Mouse (Mus musculus) kidney, embryonic 16.5 days (tissue): ENCODE measurements around the gene Smg7. TPM values are rescaled to one million over a fixed set of nuclear protein-coding genes. Genes with fewer than 3 reads are reported as not detected.
A peak's percentile ranks its signal among the peaks of the same experiment; 100 is the strongest.
"Not testable (repeated sequence)": the region's sequence is repeated elsewhere in the genome, so short reads cannot be mapped to it uniquely, and the experiment has no call there.

Experiments
- ATAC-seq: fragments of 200-750 bp; cut with Nextera tagmentation; 2 replicates; pipeline ENCODE4 v1.8.0; 2017; ENCODE audit warnings: moderate TSS enrichment; ENCODE audit not compliant: low FRiP score, low TSS enrichment
- H3K27ac ChIP-seq: fragments of 300-500 bp; sonication (generic); 2 replicates; pipeline ENCODE4 v1.5.1; 2014; ENCODE audit warnings: low read length
- H3K27me3 ChIP-seq: fragments of 300-500 bp; sonication (generic); 2 replicates; pipeline ENCODE4 v1.6.1; 2014; ENCODE audit warnings: low read length, control low read depth, mixed read lengths; ENCODE audit not compliant: insufficient read depth
- H3K36me3 ChIP-seq: fragments of 300-500 bp; sonication (generic); 2 replicates; pipeline ENCODE4 v1.6.1; 2014; ENCODE audit warnings: low read length, control low read depth, mixed read lengths; ENCODE audit not compliant: insufficient read depth
- H3K4me1 ChIP-seq: fragments of 300-500 bp; sonication (generic); 2 replicates; pipeline ENCODE4 v1.6.1; 2014; ENCODE audit warnings: low read length, control low read depth, mixed read lengths; ENCODE audit not compliant: insufficient read depth
- H3K4me2 ChIP-seq: fragments of 300-500 bp; sonication (generic); replicated peaks from 2 replicates; pipeline ENCODE4 v1.6.1; 2014; ENCODE audit warnings: low read depth, low read length
- H3K4me3 ChIP-seq: fragments of 300-500 bp; sonication (generic); 2 replicates; pipeline ENCODE4 v1.5.1; 2014; ENCODE audit warnings: mild to moderate bottlenecking, low read length
- H3K9ac ChIP-seq: fragments of 300-500 bp; sonication (generic); replicated peaks from 2 replicates; pipeline ENCODE4 v1.6.1; 2014; ENCODE audit warnings: low read length
- H3K9me3 ChIP-seq: fragments of 300-500 bp; sonication (generic); 2 replicates; pipeline ENCODE4 v1.6.1; 2016; ENCODE audit warnings: low read length, control low read depth
- WGBS: fragments of 180-500 bp; shearing (Covaris S2); extraction: QIAGEN DNeasy Blood & Tissue Kit; methylation state at CpG from one replicate; pipeline ENCODE4 v1.1.7; 2014; 5-methylcytosine and 5-hydroxymethylcytosine counted together
- polyA plus RNA-seq: library from polyadenylated mRNA; unstranded; fragments of >200 nt; fragmentation: Nextera tagmentation; extraction: Ambion mirVana; gene quantifications from 2 replicates; pipeline ENCODE4 v1.2.1, GENCODE M21; 2015

Gene Smg7
- polyA plus RNA-seq, 1 experiment from 2014 or later, result 25.9 TPM

DNA sequence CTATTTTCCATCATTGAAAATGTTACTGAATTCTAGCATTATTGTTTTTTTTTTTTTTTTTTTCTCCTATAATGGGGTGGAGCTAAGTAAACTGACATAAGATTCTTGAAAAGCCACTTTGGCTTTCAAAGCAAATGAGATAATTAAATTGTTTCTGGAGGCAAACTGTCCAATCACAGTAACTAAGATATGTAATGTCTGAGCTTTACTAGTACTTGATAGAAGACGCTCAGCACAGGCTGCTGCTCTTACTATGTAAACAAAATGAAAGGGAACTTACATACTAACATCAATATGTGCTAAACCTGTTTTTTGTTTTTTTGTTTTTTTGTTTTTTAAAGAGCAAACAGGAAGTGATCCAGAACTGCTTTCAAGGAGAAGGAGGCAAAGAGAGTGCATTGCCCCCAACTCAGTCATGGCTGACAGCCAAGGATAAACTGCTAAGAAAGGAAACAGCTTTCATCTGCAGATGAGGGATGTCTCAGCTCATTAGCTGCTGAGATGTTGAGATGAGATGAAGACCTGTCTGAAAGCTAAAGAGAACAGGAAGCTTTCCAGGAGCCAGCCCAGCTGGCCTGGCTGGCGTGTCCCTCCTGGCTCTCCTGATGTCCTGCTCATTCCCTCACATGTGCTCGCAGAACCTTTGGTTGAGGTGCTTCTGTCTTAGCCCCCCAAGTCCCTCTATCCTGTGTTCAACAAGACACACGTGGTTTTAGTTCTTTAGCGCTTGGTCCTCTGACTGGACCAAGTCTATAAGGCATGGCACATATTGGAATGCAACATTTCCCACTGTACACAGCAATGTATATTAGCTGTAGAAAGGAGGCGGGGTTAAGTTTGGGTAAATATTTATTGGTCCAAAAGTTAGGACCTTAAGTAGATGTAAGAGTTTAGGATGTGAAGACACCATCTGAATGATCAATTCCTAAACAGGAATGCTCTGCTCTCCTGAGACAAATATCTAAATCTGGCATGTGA, 11.3 kb upstream of the Smg7 start:
- H3K4me3 ChIP-seq, result no peak overlapping the region
- H3K9ac ChIP-seq, result no peak overlapping the region
- H3K36me3 ChIP-seq, result no peaks in the 10 kb centered on the region
- peak; percentile 59; the same call in 1 of the 2 replicates for ATAC-seq
- no peak overlapping the region for H3K4me2 ChIP-seq
- no peak overlapping the region for H3K27ac ChIP-seq
- no peaks in the 10 kb centered on the region for H3K27me3 ChIP-seq
- no peaks in the 10 kb centered on the region for H3K9me3 ChIP-seq
- WGBS, result 61% methylated on average over 6 of the region's 6 CpGs
- peaks cover 6% of the 10 kb centered on the region for H3K4me1 ChIP-seq

DNA sequence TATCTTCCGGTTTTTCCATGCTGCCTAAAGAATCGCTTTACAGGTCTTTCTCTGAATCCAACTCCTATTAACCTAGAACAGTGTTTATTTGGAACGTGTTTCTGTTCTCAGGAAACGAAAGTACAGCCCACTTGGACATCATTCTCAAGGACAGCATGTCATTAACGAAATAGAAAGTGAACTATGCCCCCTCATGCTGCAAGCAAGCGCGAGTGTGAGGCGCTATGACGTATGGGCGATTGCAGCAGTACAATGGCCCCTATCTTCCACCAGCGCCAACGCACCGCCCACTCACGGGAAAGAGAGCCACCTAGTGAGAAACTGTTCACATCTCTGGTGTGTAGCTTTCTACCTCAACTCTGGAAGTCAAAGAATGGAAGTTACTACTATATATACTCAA, 2.0 kb upstream of the Smg7 start:
- H3K4me2 ChIP-seq, result peak overlapping the region; percentile 65
- no peak overlapping the region for H3K27ac ChIP-seq
- H3K4me1 ChIP-seq, result peaks cover 16% of the 10 kb centered on the region
- under 1% methylated on average over 14 of the region's 14 CpGs for WGBS
- 0 out of 2 replicates have a peak, but pooled peaks have one; percentile 24 for ATAC-seq
- H3K9me3 ChIP-seq, result no peaks in the 10 kb centered on the region
- no peaks in the 10 kb centered on the region for H3K36me3 ChIP-seq
- H3K4me3 ChIP-seq, result peak overlapping the region; percentile 47
- H3K27me3 ChIP-seq, result no peaks in the 10 kb centered on the region
- H3K9ac ChIP-seq, result peak overlapping the region; percentile 50; the same call in 1 of the 2 replicates

DNA sequence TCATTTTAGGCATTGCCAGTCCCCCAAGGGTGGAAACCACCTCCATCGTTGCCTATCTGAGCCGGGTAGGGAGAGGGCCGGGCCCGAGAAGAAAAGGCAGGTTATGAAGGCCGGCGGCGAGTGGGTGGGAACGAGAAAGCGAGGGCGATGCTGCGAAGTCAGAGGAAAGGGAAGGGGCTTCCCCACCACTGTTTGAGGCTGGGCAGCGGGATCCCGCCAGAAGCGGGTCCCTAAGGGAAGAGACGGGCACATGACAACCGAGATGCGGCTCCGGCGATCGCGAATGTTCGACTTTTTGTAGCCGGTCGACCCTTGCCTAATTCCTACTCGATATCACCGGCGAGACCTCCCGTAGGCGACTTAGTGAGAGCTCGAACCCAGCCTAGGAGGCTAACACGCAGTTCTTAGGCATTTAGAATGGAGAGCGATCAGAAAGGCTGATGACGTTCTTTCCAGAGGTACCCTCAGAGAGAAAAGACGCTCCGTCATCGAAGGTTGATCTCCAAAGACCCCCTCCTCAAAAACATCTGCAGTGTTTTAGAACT, 1.2 kb upstream of the Smg7 start:
- Histone ChIP-seq H3K9me3 (no peaks in the 10 kb centered on the region), H3K27me3 (no peaks in the 10 kb centered on the region), H3K9ac (peak overlapping the region; percentile 95), H3K4me2 (peak overlapping the region; percentile 98), H3K36me3 (no peaks in the 10 kb centered on the region), H3K4me1 (peaks cover 17% of the 10 kb centered on the region), H3K27ac (peak overlapping the region; percentile 100), H3K4me3 (peak overlapping the region; percentile 94)
- peak; percentile 17 for ATAC-seq
- WGBS, result under 1% methylated on average over 36 of the region's 36 CpGs

DNA sequence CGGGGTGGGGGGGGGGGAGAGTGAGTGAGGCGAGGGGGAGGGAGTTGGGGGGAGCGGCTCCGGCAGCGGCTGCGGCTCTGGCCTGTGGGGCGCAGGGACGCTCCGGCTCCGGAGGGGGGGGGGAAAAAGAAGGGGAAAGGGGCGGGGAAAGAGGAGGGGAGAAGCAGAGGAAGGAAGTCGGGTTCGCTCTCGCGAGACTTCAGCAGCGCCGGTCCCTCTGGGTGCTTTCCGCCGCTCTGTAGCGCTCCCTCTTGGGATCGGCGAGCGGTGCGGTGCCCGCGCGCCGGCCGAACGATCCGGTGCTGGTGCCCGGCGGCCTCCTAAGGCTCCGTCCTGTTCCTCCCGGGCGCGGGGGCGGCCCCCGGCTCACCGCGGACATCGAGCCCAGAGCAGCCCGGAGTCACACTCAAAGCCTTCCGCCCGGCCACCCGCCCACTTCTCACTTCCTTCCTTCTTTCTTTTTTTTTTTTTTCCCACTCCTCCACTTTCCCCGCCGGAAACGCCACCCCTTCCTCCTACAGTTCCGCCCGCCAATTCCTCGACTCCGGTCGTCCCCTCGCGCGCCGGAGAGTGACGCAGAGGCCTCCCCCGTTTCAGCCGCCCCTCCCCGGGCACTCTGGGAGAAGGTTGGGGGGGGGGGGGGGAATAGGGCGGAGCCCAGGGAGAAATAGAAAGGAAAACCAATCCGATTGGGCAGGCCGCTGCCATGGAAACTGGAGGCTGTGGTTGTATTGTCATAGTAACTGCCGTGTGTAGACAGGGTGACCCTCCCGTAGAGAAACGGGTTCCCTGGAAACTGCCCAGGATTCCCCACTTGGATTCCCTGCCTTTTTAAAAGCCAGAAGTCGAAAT, 445 bp upstream of the Smg7 start:
- H3K4me3 ChIP-seq, result peak overlapping the region; percentile 94
- whole genome bisulfite sequencing, result 0% methylated on average over 58 of the region's 69 CpGs

DNA sequence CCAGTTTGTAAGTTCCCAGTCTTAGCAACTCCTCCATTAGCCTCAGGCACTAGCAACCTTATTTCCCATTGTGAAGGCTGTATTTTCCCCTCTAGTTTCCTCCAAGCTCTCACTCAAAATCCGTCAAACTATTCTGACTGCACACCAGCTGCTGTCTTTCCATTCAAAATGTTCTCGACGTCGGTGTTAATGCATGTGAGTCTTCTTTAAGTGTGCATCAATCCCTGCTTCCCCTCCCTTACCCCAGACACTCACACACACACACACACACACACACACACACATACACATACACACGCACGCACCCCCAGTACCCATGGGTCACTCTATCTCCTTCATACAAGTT, 1.1 kb downstream of the Smg7 start:
- no peaks in the 10 kb centered on the region for H3K36me3 ChIP-seq
- H3K27ac ChIP-seq, result peak overlapping the region; percentile 96; the same call in 1 of the 2 replicates
- no peaks in the 10 kb centered on the region for H3K27me3 ChIP-seq
- H3K4me1 ChIP-seq, result peaks cover 17% of the 10 kb centered on the region
- peak overlapping the region; percentile 54 for H3K4me2 ChIP-seq
- ATAC-seq, result no peak
- peak overlapping the region; percentile 94 for H3K4me3 ChIP-seq
- no peaks in the 10 kb centered on the region for H3K9me3 ChIP-seq
- WGBS, result 2% methylated on average over 6 of the region's 6 CpGs
- H3K9ac ChIP-seq, result peak overlapping the region; percentile 95

More for the DNA sequence above, 445 bp upstream of the Smg7 start:
- H3K27me3 ChIP-seq, result no peaks in the 10 kb centered on the region
- H3K9me3 ChIP-seq, result no peaks in the 10 kb centered on the region
- H3K4me1 ChIP-seq, result peaks cover 17% of the 10 kb centered on the region
- H3K9ac ChIP-seq, result peak overlapping the region; percentile 95
- no peaks in the 10 kb centered on the region for H3K36me3 ChIP-seq
- H3K4me2 ChIP-seq, result peak overlapping the region; percentile 98
- ATAC-seq, result peak; percentile 89
- H3K27ac ChIP-seq, result peak overlapping the region; percentile 100

DNA sequence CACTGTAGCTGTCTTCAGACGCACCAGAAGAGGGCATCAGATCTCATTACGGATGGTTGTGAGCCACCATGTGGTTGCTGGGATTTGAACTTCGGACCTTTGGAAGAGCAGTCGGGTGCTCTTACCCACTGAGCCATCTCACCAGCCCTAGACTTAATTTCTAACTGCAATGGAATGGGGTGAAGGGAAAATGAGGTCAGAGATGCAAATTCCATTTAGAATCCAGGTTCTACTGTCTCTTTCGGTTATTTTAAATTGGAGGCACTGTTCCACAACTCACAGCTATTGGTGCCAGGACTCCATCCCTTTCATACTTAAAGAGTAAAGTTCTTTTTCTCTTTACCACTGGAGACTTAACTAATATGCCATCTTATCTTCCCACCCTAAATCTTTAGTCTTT, 14.4 kb downstream of the Smg7 start:
- H3K27me3 ChIP-seq, H3K36me3 ChIP-seq, H3K4me1 ChIP-seq, H3K9me3 ChIP-seq, H3K9ac ChIP-seq, ATAC-seq, H3K4me2 ChIP-seq, H3K27ac ChIP-seq, H3K4me3 ChIP-seq: not testable (repeated sequence)
- 88% methylated on average over 3 of the region's 5 CpGs for WGBS

DNA sequence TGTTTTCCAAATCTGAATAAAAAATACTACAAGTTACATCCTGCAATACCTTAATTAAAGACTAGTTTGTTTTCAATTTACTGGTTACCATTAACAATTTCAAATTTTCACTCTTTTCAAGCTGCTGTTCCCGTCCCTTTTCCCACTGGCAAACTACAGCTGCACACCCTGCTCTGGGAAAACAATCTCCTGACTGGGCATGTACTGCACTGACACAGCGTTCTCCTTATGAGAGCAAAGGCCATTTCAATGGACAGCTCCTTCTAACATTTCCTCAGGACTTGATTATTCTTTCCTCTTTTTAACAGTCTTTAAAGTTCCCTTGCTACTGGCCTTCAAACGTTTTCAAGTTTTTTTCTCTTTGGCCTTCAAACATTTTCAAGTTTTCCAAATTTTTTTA, 31.4 kb downstream of the Smg7 start:
- Histone ChIP-seq H3K9ac (no peak overlapping the region), H3K4me2 (no peak overlapping the region), H3K9me3 (no peaks in the 10 kb centered on the region), H3K4me1 (peaks cover 4% of the 10 kb centered on the region; the same call in 1 of the 2 replicates), H3K27ac (no peak overlapping the region), H3K27me3 (no peaks in the 10 kb centered on the region), H3K36me3 (peaks cover 20% of the 10 kb centered on the region), H3K4me3 (no peak overlapping the region)
- ATAC-seq, result no peak
- WGBS, result 45% methylated on average over 3 of the region's 3 CpGs

DNA sequence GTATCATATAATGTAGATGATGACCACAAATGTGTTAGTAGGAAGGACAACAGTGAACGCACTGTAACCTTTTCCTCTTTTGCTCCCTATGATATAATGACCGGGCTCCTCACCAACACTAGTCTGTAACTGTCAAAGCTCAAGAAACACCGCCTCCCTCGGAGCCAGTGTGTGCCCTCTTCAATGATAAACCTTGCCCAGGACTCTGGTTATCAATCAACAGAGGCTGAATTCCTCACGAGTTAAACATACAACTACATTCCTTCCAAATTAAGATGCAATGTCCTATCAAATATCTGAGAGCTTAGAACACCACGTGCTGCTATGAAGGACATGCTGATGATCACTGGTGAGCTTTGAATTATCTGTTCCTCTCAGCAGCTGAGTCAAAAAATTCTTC, 32.5 kb downstream of the Smg7 start:
- H3K4me2 ChIP-seq, result no peak overlapping the region
- H3K4me1 ChIP-seq, result peaks cover 4% of the 10 kb centered on the region; the same call in 1 of the 2 replicates
- no peak for ATAC-seq
- H3K9ac ChIP-seq, result no peak overlapping the region
- no peak overlapping the region for H3K4me3 ChIP-seq
- H3K27me3 ChIP-seq, result no peaks in the 10 kb centered on the region
- H3K36me3 ChIP-seq, result peaks cover 26% of the 10 kb centered on the region
- no peak overlapping the region for H3K27ac ChIP-seq
- 82% methylated on average over 6 of the region's 6 CpGs for WGBS
- no peaks in the 10 kb centered on the region for H3K9me3 ChIP-seq

DNA sequence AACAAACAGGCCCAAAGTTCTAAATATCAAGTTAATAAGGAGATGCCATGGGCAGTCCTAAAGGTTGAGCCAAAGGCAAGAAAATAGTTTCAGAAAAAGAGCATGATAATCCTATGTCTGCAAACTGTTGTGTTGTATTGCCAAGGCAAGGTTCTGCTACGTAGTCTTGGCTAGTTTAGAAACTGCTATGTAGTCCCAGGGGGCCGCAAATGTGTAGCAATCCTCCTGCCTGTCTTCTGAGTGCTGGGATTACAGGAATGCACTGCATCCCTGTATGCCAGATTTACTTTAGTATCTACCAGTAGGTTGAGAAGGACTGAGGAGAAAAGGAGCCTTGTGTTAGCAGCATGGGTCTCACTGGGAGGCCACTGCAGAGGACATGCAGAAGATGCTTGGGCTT, 55.6 kb downstream of the Smg7 start:
- no peaks in the 10 kb centered on the region for H3K4me1 ChIP-seq
- H3K27me3 ChIP-seq, result no peaks in the 10 kb centered on the region
- H3K27ac ChIP-seq, result no peak overlapping the region
- no peak overlapping the region for H3K4me3 ChIP-seq
- no peak for ATAC-seq
- H3K36me3 ChIP-seq, result peaks cover 71% of the 10 kb centered on the region
- H3K9ac ChIP-seq, result no peak overlapping the region
- no peaks in the 10 kb centered on the region for H3K9me3 ChIP-seq
- H3K4me2 ChIP-seq, result no peak overlapping the region
- WGBS, result 92% methylated on average over 2 of the region's 2 CpGs
